Mouse (Mus musculus): ENCODE data around the gene Mpped1. TPM values are rescaled to one million over a fixed set of nuclear protein-coding genes. Genes with fewer than 3 reads are reported as not detected.

Mpped1 gene
- polyA plus RNA-seq, 1 experiment: not detected

DNA sequence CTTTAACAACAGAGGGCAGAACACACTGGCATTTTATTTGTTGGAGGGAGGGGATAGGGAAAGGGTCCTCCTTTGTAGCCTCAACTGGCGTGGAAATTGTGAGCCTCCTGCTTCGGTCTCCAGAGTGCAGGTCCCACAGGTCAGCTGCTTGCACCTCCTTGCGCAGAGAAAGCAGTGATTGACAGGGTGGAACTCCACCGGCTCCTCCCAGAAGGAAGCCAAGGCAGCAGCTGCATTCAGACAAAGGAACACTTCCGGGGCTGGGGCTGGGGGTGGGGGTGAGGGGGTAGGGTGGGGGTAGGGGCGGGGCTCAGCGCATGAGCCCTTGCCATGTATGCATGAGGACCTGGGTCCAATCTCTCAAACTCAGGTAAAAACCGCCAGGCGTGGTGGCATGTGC, 29.8 kb upstream of the Mpped1 start:
- TF ChIP-seq POLR2AphosphoS2 (IDR thresholded peaks at IDR 0.05; ENCODE audit: insufficient read length, low read depth) (no peak), REST (IDR thresholded peaks at IDR 0.05; ENCODE audit: insufficient read depth, insufficient read length) (no peak)
- H3K79me2 ChIP-seq (ENCODE audit: control insufficient read depth, insufficient read depth): no peaks in the 10 kb centered on the region
- no peak overlapping the region for H3K4me2 ChIP-seq (ENCODE audit: low read depth)
- H3K27me3 ChIP-seq (ENCODE audit: control insufficient read depth, insufficient read depth, insufficient read length): peaks cover 42% of the 10 kb centered on the region
- no peaks in the 10 kb centered on the region for H3K36me3 ChIP-seq (ENCODE audit: control insufficient read depth, insufficient read depth)
- H3K4me3 ChIP-seq: no peak overlapping the region
- H3ac ChIP-seq (ENCODE audit: control insufficient read depth, insufficient read length): no peak overlapping the region

GRCm38 (mm10) chr15:83756742-83757141, 22.5 kb upstream of the Mpped1 start:
- Histone ChIP-seq H3K36me3 (ENCODE audit: control insufficient read depth, insufficient read depth) (no peaks in the 10 kb centered on the region), H3ac (ENCODE audit: control insufficient read depth, insufficient read length) (no peak overlapping the region), H3K27me3 (ENCODE audit: control insufficient read depth, insufficient read depth, insufficient read length) (no peaks in the 10 kb centered on the region), H3K4me3 (no peak overlapping the region), H3K4me2 (ENCODE audit: low read depth) (no peak overlapping the region), H3K79me2 (ENCODE audit: control insufficient read depth, insufficient read depth) (no peaks in the 10 kb centered on the region)
- TF ChIP-seq REST (IDR thresholded peaks at IDR 0.05; ENCODE audit: insufficient read depth, insufficient read length) (no peak), MAX (IDR thresholded peaks at IDR 0.05; ENCODE audit: low read depth) (no peak), CEBPB (IDR thresholded peaks at IDR 0.05; ENCODE audit: insufficient read depth, poor library complexity, severe bottlenecking) (no peak), MYOD1 (IDR thresholded peaks at IDR 0.05; ENCODE audit: control insufficient read depth in 1 of 3, insufficient read length in 2 of 3, low read depth in 2 of 3) (no peak), USF1 (IDR thresholded peaks at IDR 0.05; ENCODE audit: low read depth) (no peak), TCF12 (IDR thresholded peaks at IDR 0.05; ENCODE audit: insufficient read depth, poor library complexity, severe bottlenecking) (no peak)

- H3K4me2 ChIP-seq (ENCODE audit: low read depth): no peak overlapping the region
- H3K27me3 ChIP-seq (ENCODE audit: control insufficient read depth, insufficient read depth, insufficient read length): no peaks in the 10 kb centered on the region
- H3K36me3 ChIP-seq (ENCODE audit: control insufficient read depth, insufficient read depth): no peaks in the 10 kb centered on the region
- TF ChIP-seq TCF12 (IDR thresholded peaks at IDR 0.05; ENCODE audit: insufficient read depth, poor library complexity, severe bottlenecking) (no peak), E2F4 (IDR thresholded peaks at IDR 0.05; ENCODE audit: insufficient read depth) (no peak), MYOG (IDR thresholded peaks at IDR 0.05; ENCODE audit: control insufficient read depth in 1 of 3, insufficient read depth in 1 of 3, insufficient read length in 2 of 3, low read depth in 2 of 3) (no peak), CEBPB (IDR thresholded peaks at IDR 0.05; ENCODE audit: insufficient read depth, poor library complexity, severe bottlenecking) (no peak), POLR2AphosphoS2 (IDR thresholded peaks at IDR 0.05; ENCODE audit: insufficient read length, low read depth) (no peak), USF1 (IDR thresholded peaks at IDR 0.05; ENCODE audit: low read depth) (no peak), POLR2A (IDR thresholded peaks at IDR 0.05; ENCODE audit: insufficient read length, low read depth) (no peak), REST (IDR thresholded peaks at IDR 0.05; ENCODE audit: insufficient read depth, insufficient read length) (no peak), MYOD1 (IDR thresholded peaks at IDR 0.05; ENCODE audit: control insufficient read depth in 1 of 3, insufficient read length in 2 of 3, low read depth in 2 of 3) (no peak), MAX (IDR thresholded peaks at IDR 0.05; ENCODE audit: low read depth) (no peak), SRF (IDR thresholded peaks at IDR 0.05; ENCODE audit: control insufficient read depth, insufficient read length, low read depth) (no peak)
- H3K79me2 ChIP-seq (ENCODE audit: control insufficient read depth, insufficient read depth): no peaks in the 10 kb centered on the region
- H3ac ChIP-seq (ENCODE audit: control insufficient read depth, insufficient read length): no peak overlapping the region
- no peak overlapping the region for H3K4me3 ChIP-seq
These were observed 20.3 kb upstream of the Mpped1 start for GRCm38 (mm10) chr15:83758958-83759357.

GRCm38 (mm10) chr15:83760683-83761082, 18.6 kb upstream of the Mpped1 start:
- Histone ChIP-seq H3ac (ENCODE audit: control insufficient read depth, insufficient read length) (no peak overlapping the region), H3K27me3 (ENCODE audit: control insufficient read depth, insufficient read depth, insufficient read length) (no peaks in the 10 kb centered on the region), H3K79me2 (ENCODE audit: control insufficient read depth, insufficient read depth) (no peaks in the 10 kb centered on the region), H3K36me3 (ENCODE audit: control insufficient read depth, insufficient read depth) (no peaks in the 10 kb centered on the region), H3K4me2 (ENCODE audit: low read depth) (no peak overlapping the region), H3K4me3 (no peak overlapping the region)
- TF ChIP-seq USF1 (IDR thresholded peaks at IDR 0.05; ENCODE audit: low read depth) (no peak), POLR2A (IDR thresholded peaks at IDR 0.05; ENCODE audit: insufficient read length, low read depth) (no peak), MAX (IDR thresholded peaks at IDR 0.05; ENCODE audit: low read depth) (no peak), MYOD1 (IDR thresholded peaks at IDR 0.05; ENCODE audit: control insufficient read depth in 1 of 3, insufficient read length in 2 of 3, low read depth in 2 of 3) (no peak), MYOG (IDR thresholded peaks at IDR 0.05; ENCODE audit: control insufficient read depth in 1 of 3, insufficient read depth in 1 of 3, insufficient read length in 2 of 3, low read depth in 2 of 3) (no peak), TCF12 (IDR thresholded peaks at IDR 0.05; ENCODE audit: insufficient read depth, poor library complexity, severe bottlenecking) (no peak), CEBPB (IDR thresholded peaks at IDR 0.05; ENCODE audit: insufficient read depth, poor library complexity, severe bottlenecking) (no peak), REST (IDR thresholded peaks at IDR 0.05; ENCODE audit: insufficient read depth, insufficient read length) (no peak), E2F4 (IDR thresholded peaks at IDR 0.05; ENCODE audit: insufficient read depth) (no peak), TCF3 (IDR thresholded peaks at IDR 0.05; ENCODE audit: insufficient read length, low read depth) (no peak), SRF (IDR thresholded peaks at IDR 0.05; ENCODE audit: control insufficient read depth, insufficient read length, low read depth) (no peak), POLR2AphosphoS2 (IDR thresholded peaks at IDR 0.05; ENCODE audit: insufficient read length, low read depth) (no peak)

- Histone ChIP-seq H3K79me2 (ENCODE audit: control insufficient read depth, insufficient read depth) (no peaks in the 10 kb centered on the region), H3K36me3 (ENCODE audit: control insufficient read depth, insufficient read depth) (no peaks in the 10 kb centered on the region), H3ac (ENCODE audit: control insufficient read depth, insufficient read length) (no peak overlapping the region), H3K27me3 (ENCODE audit: control insufficient read depth, insufficient read depth, insufficient read length) (peaks cover 7% of the 10 kb centered on the region), H3K4me2 (ENCODE audit: low read depth) (no peak overlapping the region), H3K4me3 (no peak overlapping the region)
- no peak for TF ChIP-seq USF1 (IDR thresholded peaks at IDR 0.05; ENCODE audit: low read depth)
- no peak for TF ChIP-seq MYOG (IDR thresholded peaks at IDR 0.05; ENCODE audit: control insufficient read depth in 1 of 3, insufficient read depth in 1 of 3, insufficient read length in 2 of 3, low read depth in 2 of 3)
- no peak for TF ChIP-seq CEBPB (IDR thresholded peaks at IDR 0.05; ENCODE audit: insufficient read depth, poor library complexity, severe bottlenecking)
- TF ChIP-seq POLR2A (IDR thresholded peaks at IDR 0.05; ENCODE audit: insufficient read length, low read depth): no peak
- no peak for TF ChIP-seq POLR2AphosphoS2 (IDR thresholded peaks at IDR 0.05; ENCODE audit: insufficient read length, low read depth)
- no peak for TF ChIP-seq REST (IDR thresholded peaks at IDR 0.05; ENCODE audit: insufficient read depth, insufficient read length)
- no peak for TF ChIP-seq TCF12 (IDR thresholded peaks at IDR 0.05; ENCODE audit: insufficient read depth, poor library complexity, severe bottlenecking)
- TF ChIP-seq MYOD1 (IDR thresholded peaks at IDR 0.05; ENCODE audit: control insufficient read depth in 1 of 3, insufficient read length in 2 of 3, low read depth in 2 of 3): no peak
- TF ChIP-seq E2F4 (IDR thresholded peaks at IDR 0.05; ENCODE audit: insufficient read depth): no peak
- TF ChIP-seq MAX (IDR thresholded peaks at IDR 0.05; ENCODE audit: low read depth): no peak
- no peak for TF ChIP-seq TCF3 (IDR thresholded peaks at IDR 0.05; ENCODE audit: insufficient read length, low read depth)
- TF ChIP-seq SRF (IDR thresholded peaks at IDR 0.05; ENCODE audit: control insufficient read depth, insufficient read length, low read depth): no peak
These were observed 17.8 kb upstream of the Mpped1 start for GRCm38 (mm10) chr15:83761512-83761911.

Data from myocyte (in vitro differentiated cells).